Mouse (Mus musculus): ENCODE data around the gene Cwc25. TPM values are rescaled to one million over a fixed set of nuclear protein-coding genes. Genes with fewer than 3 reads are reported as not detected.
"Not testable (repeated sequence)": the region's sequence is repeated elsewhere in the genome, so short reads cannot be mapped to it uniquely, and the experiment has no call there.

The Cwc25 gene
- total RNA-seq, 2 experiments from 2014 or later = 20.1 to 20.6 TPM

DNA sequence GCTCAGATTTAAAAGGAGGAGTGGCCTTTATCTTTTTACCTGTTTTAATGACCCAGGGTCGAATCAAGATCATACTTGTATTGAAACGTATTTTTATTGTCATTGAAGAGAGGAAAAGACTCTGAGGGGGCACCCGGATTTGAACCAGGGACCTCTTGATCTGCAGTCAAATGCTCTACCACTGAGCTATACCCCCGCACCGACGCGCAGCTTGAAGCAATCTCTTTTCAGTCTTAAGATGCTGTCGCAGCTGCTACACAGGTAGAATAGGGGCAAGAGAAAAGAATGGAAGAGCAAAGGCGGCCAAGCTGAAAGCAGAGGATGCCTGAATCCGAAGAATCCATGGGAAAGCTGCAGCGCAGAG is 32.4 kb upstream of the Cwc25 start, which contains the start of gene Lasp1:
Gene Lasp1 (plus strand): TSS at position 219 of the 364 bp plus-strand sequence.
- DNase-seq (ENCODE audit: low spot score in 2 of 2) = peak; percentile 89 to 94

DNA sequence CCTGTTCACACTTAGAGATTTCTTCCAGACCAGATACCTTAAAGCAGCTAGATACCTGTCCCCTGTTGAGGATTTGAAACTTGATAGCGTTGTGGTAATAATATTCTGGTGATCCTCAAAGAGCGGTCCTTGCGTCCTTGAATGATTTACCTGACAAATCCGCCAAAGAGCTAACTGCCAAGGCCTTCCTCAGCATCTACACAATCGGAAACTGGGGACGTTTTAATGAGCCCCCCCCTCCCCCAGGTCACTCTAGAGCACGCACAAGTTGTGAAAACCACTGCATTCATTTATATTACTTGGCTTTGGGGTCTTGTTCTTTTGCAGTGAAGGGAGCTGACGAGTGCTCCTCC is 31.7 kb upstream of the Cwc25 start:
- TF ChIP-seq CTCF (conservative IDR thresholded peaks at IDR 0.05) = no peak
- Histone ChIP-seq H3K27ac (no peak overlapping the region), H3K4me3 (no peak overlapping the region)
- no peak for DNase-seq (ENCODE audit: low spot score in 2 of 2)

More for the DNA sequence above, 32.4 kb upstream of the Cwc25 start, which contains the start of gene Lasp1:
- peak within 1 kb of the TSS; percentile 99 for H3K27ac ChIP-seq
- H3K4me3 ChIP-seq = peak within 1 kb of the TSS; percentile 74
- no peak for TF ChIP-seq CTCF (conservative IDR thresholded peaks at IDR 0.05)

DNA sequence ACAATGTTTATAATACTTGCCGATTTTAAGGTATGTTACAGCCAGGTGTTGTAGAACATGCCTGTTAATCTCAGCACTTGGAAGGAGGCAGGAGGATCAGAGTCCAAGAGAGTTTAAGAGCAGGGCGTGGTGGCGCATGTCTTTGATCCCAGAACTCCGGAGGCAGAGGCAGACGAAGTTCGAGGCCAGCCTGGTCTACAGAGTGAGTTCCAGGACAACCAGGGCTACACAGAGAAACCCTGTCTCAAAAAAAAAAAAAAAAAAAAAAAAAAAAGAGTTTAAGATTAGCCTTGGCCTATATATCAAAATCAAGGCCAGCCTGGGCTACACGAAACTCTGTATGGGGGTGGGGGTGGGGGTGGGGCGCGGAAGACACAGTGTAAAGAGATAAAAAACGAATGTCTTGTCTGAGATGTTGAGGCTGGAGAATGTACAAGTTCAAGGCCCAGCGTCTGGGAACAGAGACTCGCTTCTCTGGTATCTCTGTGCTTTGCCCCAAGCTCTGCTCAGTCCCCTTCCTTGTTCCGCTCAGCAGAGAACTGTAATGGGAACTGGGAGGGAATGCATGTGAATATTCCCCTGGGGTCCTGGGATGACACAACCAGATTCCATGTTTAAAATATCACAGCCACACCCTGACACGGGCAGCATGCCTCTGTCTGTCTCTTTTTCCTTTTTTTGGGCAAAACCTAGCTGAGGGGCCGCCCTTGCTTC is 31.2 kb upstream of the Cwc25 start:
- Histone ChIP-seq H3K4me3 (no peak overlapping the region), H3K27ac (peak overlapping the region; percentile 53; the same call in 1 of the 2 replicates)
- DNase-seq (ENCODE audit: low spot score in 2 of 2) = no peak
- no peak for TF ChIP-seq CTCF (conservative IDR thresholded peaks at IDR 0.05)

DNA sequence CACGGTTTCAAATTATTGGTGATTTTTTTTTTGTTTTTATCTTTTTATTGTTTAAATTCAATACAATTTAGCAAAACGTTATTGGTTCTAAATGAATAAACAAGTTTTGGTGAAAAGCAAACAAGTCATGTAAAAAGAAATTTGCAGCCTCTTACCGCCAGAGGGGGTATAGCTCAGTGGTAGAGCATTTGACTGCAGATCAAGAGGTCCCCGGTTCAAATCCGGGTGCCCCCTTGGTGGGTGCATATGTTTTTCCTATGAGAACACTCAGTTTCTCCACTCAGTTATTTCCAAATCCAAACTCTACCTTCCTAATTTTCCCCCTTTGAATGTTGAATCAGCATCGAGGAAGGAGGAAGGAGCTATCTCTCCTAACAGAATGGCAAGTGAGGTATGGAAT is 30.6 kb upstream of the Cwc25 start:
- peak; percentile 86 for DNase-seq (ENCODE audit: low spot score in 2 of 2)
- peak; percentile 69 for TF ChIP-seq CTCF (conservative IDR thresholded peaks at IDR 0.05)
- H3K27ac ChIP-seq = peak overlapping the region; percentile 53; the same call in 1 of the 2 replicates
- peak overlapping the region; percentile 44 for H3K4me3 ChIP-seq

DNA sequence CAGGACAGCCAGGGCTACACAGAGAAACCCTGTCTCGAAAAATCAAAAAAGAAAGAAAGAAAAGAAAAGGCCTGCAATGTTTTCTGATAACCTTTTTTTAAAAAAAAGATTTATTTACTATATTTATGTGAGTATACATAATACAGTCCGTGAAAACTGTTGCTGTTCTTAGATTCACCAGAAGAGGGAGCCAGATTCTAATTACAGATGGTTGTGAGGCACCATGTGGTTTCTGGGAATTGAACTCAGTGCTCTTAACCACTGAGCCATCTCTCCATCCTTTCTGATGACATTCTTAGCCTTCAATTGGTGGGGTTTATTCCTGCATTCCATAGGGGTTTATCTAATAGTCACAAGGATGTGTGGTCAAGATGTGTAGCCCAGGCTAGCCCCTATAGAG is 26.8 kb upstream of the Cwc25 start:
- no peak overlapping the region for H3K4me3 ChIP-seq
- peak in 1 of 2 experiments; percentile 55 for DNase-seq (ENCODE audit: low spot score in 2 of 2)
- H3K27ac ChIP-seq = no peak overlapping the region
- TF ChIP-seq CTCF (conservative IDR thresholded peaks at IDR 0.05) = peak; percentile 91

DNA sequence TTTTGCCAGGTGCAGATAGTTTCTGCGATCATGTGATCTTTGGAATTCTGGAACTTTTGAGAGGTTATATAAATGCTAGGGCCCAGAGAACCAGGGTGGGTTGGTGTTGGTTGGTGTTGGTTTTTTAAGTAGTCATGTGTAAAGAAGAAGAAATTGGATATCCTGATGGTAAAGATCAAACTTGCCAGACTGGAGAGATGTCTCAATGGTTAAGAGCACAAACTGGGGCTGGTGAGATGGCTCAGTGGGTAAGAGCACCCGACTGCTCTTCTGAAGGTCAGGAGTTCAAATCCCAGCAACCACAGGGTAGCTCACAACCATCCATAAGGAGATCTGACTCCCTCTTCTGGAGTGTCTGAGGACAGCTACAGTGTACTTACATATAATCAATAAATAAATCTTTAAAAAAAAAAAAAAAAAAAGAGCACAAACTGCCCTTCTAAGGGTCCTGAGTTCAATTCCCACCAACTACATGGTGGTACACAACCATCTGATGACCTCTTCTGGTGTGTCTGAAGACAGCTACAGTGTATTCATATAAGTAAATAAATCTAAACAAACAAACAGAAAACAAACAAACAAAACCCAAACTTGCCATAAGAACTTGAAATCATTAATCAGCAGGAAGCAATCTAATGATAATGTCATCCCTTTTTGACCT is 24.6 kb upstream of the Cwc25 start:
- not testable (repeated sequence) for DNase-seq (ENCODE audit: low spot score in 2 of 2); H3K27ac ChIP-seq; H3K4me3 ChIP-seq

DNA sequence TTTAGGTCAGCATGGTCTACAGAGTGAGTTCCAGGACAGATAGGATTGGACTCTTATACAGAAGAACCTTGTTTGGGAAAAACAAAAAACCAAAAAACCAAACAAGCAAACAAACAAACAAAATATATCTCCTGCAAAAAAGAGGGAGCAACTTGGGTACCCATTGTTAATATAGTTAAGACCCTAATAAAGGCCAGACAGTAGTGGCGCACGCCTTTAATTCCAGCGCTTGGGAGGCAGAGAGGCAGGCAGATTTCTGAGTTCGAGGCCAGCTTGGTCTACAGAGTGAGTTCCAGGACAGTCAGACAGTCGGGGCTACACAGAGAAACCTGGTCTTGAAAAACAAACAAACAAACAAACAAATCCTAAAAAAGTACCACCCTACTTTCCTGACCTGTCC is 23.4 kb upstream of the Cwc25 start:
- Histone ChIP-seq H3K27ac (no peak overlapping the region), H3K4me3 (no peak overlapping the region)
- DNase-seq (ENCODE audit: low spot score in 2 of 2) = no peak
- TF ChIP-seq CTCF (conservative IDR thresholded peaks at IDR 0.05) = no peak

DNA sequence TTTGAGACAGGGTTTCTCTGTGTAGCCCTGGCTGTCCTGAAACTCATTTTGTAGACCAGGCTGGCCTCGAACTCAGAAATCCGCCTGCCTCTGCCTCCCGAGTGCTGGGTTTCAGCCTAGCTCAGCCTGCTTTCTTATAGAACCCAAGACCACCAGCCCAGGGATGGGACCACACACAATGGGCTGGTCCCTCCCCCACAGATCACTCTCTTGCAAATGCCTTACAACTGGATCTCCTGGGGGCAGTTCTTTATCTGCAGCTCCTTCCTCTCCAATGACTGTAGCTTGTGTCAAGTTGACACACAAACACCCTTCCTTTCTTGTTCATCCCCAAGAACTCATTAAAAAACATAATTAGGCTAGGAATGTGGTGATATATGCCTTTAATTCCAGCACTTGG is 21.6 kb upstream of the Cwc25 start:
- no peak for TF ChIP-seq CTCF (conservative IDR thresholded peaks at IDR 0.05)
- no peak overlapping the region for H3K27ac ChIP-seq

DNA sequence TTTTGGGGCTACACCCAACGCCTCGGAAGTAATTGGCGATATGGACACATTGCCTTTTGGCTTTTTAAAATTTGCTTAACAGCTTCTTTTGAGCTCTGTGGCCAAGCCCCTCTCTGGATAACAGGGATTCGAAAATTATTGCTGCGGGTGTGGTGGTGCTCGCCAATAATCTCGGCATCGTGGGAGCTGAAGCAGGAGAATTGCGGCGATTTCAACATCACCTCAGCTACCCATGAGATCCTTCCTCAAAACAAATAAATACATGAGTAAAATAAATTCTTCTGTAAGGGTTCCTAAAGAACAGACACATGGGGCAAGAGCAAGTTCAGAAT is 16.2 kb upstream of the Cwc25 start:
- no peak for TF ChIP-seq CTCF (conservative IDR thresholded peaks at IDR 0.05)
- peak overlapping the region; percentile 65 for H3K4me3 ChIP-seq
- H3K27ac ChIP-seq = peak overlapping the region; percentile 96
- DNase-seq (ENCODE audit: low spot score in 2 of 2) = no peak

More for the DNA sequence above, 21.6 kb upstream of the Cwc25 start:
- H3K4me3 ChIP-seq = no peak overlapping the region
- no peak for DNase-seq (ENCODE audit: low spot score in 2 of 2)

DNA sequence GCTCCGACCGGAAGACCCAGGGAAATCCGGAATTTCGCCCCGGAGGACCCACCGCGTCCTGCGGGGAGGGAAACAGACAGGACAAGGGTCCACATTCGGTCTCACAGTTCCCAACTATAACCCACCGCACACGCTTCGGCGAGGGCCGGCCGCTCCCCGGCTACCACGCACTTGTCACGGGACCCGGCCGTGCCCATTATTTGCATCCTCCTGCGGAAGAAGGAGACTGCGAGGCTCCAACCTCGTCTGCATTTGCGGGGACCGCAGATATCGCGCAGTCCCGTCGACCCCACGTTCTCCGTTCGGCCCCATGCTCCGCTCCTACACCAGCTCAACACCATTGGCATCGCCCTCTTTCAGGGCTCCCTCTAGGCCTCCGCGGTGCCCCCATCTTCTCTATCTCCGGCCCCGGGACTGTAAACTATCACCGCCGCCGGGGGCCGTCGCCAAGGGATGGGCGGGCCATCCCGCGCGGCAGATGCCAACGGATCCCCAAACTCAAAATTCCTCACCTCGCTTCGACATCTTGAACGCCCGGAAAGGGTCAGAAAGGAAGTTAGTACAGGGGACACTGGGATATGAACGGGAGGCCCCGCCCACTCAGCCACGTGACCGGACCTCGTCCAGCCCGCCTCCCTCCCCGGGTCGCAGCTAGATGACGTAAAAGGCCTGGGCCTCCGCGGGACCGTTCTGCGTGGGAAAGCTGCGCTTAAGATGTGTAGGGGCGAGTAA is 15.6 kb upstream of the Cwc25 start, which contains the start of gene Rpl23:
Gene Rpl23 (minus strand): TSS at position 606 of the 732 bp plus-strand sequence.
- DNase-seq (ENCODE audit: low spot score in 2 of 2) = peak; percentile 99 to 100
- no peak for TF ChIP-seq CTCF (conservative IDR thresholded peaks at IDR 0.05)
- Histone ChIP-seq H3K4me3 (peak within 1 kb of the TSS; percentile 65), H3K27ac (peak within 1 kb of the TSS; percentile 96)

DNA sequence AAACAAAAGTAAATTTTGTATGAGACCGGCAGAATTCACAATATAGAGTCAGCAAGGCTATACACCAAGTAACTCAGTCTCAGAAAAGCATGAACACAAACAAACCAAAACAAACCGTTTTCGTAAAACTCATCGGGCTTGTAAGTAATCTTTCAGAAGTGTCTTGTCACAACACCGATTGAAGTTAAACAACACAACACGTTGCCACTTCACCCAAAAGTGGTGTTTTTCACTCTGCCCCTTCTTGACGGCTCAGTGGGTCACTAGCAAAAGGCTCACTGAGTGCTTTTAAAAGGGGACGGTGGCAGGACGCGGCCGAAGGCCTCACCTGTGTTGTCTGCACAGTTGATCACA is 15.1 kb upstream of the Cwc25 start:
- DNase-seq (ENCODE audit: low spot score in 2 of 2) = no peak
- Histone ChIP-seq H3K27ac (peak overlapping the region; percentile 96), H3K4me3 (peak overlapping the region; percentile 65)
- no peak for TF ChIP-seq CTCF (conservative IDR thresholded peaks at IDR 0.05)

DNA sequence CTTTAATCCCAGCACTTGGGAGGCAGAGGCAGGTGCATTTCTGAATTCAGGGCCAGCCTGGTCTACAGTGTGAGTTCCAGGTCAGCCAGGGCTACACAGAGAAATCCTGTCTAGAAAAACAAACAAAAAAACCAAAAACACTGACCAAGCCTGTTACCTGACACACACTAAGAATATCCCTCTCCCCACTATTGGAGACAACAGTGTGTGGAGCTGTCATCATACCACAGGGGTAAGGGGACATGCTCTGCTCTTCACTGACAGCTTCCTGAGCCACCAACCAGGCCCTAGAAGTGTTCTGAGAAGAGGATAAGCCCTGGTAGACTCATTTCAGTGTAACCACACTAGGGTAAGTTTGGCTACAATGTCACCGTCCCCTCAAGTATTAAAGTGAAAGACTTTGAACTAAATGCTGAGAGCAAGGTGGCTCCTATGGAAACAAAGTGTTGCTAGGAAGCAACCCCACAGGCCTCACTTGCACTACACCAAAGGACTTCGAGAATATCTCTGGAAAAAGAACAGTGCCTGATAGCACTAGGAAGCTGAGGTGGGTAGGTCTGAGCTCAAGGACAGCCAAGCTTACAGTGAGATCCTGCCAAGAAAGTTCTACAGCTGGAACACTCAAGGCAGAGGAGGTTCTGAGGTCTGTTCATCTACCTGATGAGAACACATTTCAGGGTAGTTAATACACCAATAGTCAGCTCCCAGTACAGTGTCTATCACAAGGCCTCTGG is 13.8 kb upstream of the Cwc25 start:
- no peak overlapping the region for H3K4me3 ChIP-seq

DNA sequence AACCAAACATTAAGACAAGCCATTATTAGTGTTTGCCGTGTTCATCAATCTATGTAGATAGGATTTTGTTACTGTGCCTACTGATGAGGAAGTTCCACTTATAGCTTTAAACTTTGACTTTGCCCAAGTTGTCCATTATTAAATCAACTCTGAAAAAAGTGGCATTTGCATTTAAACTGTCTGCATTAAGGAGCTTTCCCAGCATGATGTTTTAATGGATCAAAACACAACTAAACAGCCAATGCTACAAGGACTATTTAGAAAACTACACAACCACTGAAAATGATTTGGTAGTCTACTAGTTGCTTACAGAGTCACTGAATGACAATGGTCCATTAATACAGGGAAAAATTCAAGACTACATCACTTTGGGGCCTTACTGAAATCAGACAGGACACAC is 12.6 kb upstream of the Cwc25 start:
- Histone ChIP-seq H3K27ac (no peak overlapping the region), H3K4me3 (no peak overlapping the region)
- TF ChIP-seq CTCF (conservative IDR thresholded peaks at IDR 0.05) = no peak
- no peak for DNase-seq (ENCODE audit: low spot score in 2 of 2)

More for the DNA sequence above, 13.8 kb upstream of the Cwc25 start:
- no peak for DNase-seq (ENCODE audit: low spot score in 2 of 2)
- no peak for TF ChIP-seq CTCF (conservative IDR thresholded peaks at IDR 0.05)
- H3K27ac ChIP-seq = no peak overlapping the region

Measured in layer of hippocampus, adult 2 months (tissue).